Mouse (Mus musculus) cerebellum, postnatal 4 days (tissue): ENCODE results near the gene Gm44973.
A peak's percentile ranks its signal among the peaks of the same experiment; 100 is the strongest.
"Not testable (repeated sequence)": the region's sequence is repeated elsewhere in the genome, so short reads cannot be mapped to it uniquely, and the experiment has no call there.

ENCODE experiments used
- DNase-seq, 2 experiments: peaks; one replicate each; pipeline ENCODE4 v3.0.0; 2022; ENCODE audit warnings: low spot score in 2 of 2, mixed read lengths in 1 of 2

Gm44973 gene

DNA sequence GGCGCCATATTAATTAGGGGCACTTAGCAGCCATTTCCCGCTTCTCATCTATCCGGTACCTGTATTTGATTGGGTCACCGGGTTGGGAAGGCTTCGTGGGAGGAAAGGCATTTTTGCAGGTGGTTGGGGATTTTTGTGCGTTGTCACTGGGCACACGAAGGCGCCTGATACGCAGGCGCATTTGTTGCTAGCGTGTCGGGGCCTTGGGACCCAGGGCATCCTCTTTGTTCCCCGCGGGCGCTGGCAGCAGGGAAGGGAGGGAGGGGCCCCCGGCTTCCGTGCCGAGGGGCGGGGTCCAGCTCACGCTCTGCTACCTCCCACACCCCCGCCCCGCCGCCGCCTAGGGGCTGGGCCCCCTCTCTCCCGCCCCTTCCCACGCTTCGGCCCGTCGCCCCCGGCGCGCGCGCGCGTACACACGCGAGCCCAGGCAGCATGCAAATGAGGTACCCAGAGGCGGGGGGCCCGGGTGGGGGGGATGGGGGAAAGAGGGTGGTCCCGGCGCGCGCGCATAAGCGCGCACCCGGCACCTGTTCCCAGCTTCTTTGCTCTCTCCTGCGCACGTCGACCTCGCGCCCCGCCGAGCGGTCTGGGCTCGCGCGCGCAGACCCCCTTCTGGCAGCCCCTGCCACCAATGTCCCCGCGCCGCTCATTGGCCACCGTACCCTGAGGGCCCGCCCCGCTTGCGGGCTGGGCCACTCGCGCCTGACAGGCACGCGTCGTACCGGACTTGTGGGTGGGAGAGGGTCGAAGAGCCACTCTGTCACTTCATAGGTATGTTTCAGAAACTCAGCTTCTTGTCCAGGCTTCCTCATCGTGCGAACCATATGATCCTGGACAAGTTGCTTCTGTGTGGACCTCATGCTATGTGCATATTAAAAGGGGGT is at the start of gene Gm44973:
Gene Gm44973, plus strand, starts transcription at position 379 of the 884 bp plus-strand sequence.
- DNase-seq = peak; percentile 85 to 93

DNA sequence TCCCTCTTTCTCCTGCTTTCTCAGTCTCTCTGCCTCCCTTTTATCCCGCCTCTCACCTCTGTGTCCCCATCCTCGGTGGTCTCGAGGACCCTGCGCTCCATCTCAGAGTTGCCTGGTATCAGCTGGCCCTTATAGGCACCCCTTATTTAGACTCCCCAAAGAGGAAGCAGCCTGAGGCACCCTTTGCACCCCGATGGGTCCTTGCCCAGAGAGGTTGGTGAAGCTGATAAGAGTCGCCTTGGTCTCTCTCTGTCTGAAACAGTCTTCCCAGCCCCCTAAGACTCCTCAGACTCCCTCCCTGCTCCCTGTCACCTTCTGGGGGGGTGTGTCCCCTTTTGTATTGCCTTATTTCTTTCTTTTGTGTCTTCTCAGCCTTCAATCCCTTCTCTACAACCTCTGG is 44.2 kb upstream of the Gm44973 start, which contains the start of gene Sbk3:
Gene Sbk3, minus strand, starts transcription at position 101 of the 400 bp plus-strand sequence.
- DNase-seq = no peak

DNA sequence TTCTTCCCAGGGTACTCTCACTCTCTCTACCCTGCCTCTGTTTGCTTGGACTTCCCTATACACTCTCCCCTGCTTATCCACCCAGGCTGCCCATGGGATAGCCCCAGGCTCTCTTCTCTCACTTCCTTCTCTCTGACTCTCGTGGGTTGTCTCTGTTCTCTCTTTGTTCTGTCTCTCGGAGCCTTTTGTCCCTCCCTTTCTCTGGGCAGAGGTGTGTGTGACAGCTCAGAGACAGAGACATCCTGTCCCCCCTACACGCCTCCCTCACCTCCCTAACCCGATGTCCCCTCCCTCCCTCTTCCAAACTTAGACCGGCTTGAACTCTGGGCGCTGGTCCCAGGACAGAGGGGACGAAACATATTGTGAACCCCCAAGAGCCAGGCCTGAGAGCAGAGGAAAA is 43.6 kb upstream of the Gm44973 start:
- DNase-seq = no peak

DNA sequence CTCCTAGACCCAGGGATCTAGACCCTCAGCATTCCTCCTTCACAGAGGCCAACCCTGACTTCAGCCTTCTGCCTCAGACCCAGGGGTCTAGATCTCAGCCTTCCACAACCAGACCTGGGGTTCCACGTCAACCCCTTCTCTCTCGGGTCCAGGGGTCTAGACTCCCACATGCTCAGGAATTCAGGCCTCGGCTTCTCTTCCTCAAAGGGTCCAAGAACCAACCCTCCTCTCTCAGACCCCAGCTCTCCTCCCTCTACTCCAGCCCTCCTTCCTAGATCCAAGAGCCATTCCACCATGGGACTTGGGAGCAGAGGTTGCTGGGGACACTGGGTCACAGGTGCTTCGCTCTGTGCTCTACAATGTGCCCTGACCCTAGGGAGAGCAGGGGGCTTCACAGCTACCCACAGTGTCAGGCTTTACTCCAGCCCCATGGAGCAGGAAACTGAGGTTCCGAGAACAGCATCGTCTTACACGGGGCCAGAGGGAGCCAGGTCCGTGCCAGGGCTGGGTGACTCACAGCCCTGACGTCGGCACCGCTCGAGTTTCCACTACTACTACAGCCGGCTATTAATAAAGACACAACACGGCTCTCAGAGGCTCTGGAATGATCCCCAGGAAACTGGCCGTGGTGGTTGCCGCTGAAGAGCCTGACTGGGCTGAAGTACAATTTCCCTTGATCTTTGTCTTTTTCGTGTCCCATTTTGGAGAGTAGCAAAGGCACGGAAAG is 42.8 kb upstream of the Gm44973 start:
- no peak for DNase-seq

DNA sequence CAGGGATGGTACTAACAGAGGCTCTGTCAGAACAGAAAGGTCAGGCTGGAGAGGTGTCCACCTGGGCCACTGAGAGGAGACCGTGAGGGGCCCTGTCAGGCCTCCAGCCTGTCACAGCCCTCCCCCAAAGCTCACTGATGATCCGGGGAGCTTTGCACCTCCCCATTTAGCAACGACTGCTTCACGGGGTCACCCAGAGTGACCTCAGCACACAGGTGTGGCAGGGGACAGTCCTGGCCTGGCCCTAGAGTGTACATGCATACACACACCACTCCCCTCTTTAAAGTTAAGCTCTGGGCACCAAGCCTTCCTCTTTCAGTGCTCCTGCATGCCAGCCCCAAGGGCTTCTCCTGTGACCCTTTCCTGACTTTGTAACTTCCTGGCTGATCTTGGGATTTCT is 39.8 kb upstream of the Gm44973 start:
- DNase-seq = no peak

DNA sequence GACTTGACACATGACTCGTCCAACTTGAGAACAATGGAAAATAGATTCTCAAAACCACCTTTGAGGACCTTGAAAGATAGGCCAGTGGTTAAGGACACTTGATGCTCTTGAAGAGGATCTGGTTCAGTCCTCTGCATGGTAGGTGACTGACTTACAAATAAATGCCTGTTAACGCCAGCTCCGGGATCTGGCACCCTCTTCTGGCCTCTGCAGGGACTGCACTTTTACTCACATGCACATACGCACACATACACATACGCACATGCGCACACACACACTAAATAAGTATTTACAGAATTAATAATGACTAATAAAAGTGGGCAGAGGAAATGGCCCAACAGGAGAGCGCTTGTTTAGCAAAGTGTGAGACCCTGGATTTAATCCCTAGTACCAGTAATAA is 38.5 kb upstream of the Gm44973 start:
- DNase-seq = no peak

DNA sequence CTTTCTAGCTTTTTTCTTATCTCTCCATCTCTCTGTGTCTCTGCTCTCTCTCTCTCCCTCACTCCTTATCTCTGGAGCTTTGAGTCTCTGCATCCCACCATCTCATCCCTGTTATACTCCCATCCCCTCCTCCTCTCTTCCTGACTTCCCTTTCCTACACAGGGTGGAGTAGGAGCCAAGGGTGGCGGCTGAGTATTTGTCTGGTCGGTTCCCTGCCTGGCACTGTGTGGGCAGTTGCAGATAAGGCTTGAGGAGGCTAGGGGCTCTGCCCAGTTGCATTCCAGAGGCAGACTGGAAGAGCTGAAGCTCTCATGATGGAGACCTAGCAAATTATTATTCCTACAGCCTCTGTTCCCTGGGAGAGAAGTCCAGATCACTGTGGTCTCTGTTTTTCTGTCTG is 27.0 kb upstream of the Gm44973 start:
- no peak for DNase-seq

DNA sequence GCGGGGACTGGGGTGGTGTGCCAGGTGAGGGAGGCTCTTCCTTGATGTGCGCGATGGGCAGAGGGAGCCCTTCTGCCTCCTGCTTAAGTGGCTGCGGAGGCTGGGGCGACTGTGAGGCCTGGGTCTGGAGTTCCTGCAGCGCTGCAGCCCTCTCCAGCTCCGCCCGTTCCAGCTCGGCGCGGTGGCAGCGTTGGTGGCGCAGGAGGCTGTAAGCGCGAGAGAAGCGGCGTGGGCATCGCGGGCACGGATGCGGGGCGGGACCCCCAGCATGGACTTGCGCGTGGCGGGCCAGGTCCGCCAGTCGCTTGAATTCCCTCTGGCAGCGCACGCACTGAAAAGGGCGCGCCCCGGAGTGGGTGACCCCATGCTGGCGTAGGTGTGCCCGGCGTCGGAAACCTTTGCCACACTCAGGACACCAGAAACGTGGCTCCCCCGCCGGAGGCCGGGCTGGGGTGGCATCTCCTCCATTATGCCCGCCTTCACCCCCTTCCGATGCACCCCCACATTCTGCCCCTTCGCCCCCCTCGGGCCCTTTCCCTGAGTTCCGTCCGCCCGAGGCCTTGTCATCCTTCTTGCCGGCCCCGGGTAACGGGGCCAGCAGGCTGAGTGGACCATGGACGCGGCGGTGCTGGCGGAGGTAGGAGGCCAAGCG is 21.8 kb upstream of the Gm44973 start:
- DNase-seq = peak in 1 of 2 experiments; percentile 4

DNA sequence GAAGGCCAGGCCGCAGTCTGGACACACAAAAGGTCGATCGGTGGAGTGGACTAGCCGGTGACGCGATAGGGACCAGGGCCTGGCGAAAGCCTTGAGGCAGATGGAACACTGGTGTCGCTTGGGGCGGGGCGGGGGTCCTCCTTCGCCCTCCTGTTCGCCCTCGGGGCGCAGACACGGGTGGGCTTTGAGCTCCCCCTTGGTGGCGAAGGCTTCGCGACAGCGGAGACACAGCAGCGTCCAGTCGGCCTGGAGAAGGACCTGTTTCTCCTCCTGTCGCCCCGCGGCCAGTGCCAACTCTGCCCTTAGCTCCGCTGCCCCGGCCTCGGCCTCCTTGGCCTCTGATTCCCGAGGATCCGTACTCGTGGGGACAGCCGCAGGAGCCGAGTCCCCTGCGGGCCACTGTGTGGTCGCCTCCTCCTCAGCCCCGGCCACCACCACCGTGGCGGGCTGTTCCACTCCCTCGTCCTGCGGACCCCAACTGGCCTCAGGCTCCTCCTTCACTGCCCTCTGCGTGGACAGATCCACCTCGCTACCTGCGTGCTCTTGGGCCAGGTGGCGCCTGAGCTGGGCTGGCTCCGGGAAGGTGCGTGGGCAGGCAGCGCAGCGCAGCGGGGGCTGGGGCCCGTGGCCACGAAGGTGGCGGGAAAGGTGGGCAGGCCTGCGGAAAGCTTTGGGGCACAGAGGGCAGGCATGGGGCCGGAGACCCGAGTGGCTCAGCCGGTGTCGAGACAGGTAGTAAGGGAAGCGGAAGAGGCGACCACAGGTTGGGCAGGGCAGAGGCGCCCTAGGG is 21.1 kb upstream of the Gm44973 start:
- peak in 1 of 2 experiments; percentile 10 for DNase-seq

DNA sequence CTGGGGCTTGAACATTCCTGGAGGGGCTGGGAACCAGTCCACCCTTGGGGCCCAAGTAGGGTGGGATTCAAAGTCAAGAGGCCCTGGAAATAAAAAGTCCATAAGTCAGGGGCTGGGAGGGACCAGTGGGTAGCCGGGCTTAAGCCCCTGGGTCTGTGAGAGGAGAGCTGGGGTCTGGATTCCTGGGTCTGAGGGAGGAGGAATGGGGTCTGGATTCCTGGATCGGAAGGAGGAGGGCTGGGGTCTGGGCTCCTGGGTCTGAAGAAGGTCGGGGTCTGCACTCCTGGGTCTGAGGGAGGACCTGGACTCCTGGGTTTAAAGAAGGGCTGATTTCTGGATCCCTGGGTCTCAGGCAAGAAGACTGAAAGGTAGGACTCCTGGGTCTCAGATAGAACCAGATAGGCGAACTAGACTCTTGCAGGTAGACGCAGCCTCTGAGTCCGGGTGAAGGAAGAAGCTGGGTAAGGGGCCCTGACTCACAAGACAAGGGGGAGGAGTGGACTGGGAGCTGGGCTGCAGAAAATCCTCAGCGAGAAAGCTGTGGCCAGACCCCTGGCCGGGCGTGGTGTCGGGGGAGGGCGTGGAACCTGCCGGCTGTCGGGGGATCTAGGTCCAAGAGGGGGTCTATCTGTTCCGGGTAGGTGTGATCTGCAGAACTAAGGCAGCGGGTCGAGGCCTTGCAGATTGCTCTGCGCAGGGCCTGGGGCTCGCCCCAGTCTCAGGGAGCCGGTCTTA is 19.9 kb upstream of the Gm44973 start:
- DNase-seq = no peak

DNA sequence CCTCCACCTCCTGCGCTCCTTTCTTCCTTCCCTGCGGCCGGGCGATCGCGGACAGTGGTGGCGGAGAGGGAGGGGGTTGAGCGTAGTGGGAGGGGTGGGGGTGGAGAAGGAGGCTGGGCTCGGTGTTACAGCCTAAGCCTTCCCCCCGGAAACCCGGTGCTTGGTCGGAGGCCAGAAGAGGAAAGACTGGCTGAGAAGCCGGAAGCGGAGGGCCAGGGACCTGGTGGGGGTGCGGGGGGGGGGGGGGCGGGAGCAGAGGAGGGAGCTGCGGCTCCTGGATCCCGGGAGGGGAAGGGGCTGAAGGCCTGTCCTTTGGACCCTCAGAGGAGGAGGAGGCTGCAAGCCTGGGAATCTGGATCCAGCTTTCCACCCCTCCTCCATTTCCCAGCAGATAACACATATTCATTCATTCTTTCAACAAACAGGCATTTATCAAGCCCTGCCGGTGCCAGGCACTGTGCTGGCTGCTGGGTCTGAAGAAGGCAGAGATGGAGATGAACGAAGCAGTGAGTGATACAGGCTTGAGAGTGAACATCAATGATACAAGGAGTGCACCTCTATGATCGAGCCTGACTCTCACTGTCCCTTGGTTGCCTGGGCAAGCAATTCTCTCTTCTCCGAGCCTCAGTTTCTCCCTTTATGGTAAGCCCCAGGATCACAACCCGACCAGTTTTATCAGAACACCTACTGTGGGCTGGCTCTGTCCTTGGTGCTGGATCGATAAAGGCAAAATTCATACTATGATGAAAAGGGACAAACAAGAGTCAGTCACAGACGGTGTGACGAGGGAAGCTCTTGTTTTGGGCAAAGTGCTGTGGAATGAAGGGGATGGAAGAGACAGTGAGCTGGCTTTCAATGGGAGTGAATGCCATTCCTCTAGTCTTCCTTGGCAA is 19.0 kb upstream of the Gm44973 start, which contains the start of gene Zfp579:
Gene Zfp579, minus strand, starts transcription at position 156 of the 893 bp plus-strand sequence.
- DNase-seq = peak; percentile 95

DNA sequence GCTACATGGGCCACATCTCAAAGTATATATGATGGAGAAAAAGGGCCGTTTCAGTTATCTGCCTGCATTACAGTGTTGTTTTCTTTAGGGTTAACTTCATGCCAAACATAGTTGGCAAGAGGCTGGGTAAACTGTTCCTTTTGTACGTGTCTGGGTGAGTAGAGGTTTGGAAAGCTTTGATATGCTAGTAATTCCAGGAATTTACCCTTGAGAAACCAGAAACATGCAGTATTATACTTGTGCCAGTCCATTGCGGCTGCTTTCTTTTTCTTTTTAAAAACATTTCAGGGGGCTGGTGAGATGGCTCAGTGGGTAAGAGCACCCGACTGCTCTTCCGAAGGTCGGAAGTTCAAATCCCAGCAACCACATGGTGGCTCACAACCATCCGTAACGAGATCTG is 18.4 kb upstream of the Gm44973 start:
- no peak for DNase-seq

DNA sequence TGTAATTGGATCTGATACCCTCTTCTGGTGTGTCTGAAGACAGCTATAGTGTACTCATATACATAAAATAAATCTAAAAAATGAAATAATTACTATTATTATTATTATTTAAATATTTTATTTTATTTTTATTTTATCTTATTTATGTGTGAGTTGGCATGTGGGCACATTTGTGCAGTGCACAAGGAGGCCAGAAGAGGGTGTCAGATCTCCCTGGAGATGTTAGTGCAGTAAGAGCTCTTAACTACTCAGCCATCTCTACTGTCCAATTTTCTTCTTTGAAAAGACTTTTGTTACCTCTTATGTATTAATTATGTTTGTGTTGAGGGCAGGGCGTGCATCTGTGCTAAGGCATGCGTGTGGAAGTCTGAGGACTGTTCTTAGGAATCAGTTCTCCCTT is 15.4 kb upstream of the Gm44973 start:
- DNase-seq = no peak

DNA sequence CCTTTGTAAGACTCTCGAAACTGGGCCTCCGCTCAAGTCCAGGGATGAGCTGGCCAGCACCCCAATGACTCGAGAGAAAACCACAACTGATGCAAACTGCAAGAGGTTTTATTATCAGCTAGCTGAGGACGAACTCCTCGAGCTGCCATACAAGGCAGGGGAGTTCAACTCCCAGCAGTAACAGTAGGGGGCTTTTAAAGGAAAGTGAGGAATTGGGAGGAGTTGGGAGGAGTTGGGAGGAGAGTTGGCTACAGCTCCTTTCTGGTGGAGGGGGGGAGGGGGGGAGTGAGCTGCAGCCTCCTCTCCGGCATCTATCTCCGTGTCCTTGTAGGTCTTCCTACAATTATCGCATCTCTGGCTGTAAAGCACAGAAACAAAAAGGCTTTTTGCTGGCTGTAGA is 12.4 kb upstream of the Gm44973 start:
- not testable (repeated sequence) for DNase-seq

DNA sequence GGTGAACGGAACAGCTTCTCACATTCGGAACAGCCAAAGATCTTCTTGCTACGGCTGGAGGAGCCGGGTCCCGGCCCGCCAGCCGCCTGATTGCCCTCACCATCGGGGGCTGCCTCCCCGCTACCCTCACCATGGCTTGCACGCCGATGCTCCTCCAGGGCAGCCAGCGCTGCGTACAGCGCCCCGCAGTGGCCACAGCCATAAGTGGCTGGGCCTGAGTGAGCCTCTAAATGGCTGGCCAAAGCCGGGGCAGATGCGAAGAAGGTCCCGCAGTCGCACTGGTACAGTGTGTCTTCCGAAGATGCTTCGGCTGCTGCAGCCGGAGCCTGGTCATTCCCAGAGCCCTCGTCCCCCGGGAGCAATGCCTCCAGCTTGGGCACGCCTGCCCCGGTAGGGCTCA is 7.1 kb upstream of the Gm44973 start:
- no peak for DNase-seq

DNA sequence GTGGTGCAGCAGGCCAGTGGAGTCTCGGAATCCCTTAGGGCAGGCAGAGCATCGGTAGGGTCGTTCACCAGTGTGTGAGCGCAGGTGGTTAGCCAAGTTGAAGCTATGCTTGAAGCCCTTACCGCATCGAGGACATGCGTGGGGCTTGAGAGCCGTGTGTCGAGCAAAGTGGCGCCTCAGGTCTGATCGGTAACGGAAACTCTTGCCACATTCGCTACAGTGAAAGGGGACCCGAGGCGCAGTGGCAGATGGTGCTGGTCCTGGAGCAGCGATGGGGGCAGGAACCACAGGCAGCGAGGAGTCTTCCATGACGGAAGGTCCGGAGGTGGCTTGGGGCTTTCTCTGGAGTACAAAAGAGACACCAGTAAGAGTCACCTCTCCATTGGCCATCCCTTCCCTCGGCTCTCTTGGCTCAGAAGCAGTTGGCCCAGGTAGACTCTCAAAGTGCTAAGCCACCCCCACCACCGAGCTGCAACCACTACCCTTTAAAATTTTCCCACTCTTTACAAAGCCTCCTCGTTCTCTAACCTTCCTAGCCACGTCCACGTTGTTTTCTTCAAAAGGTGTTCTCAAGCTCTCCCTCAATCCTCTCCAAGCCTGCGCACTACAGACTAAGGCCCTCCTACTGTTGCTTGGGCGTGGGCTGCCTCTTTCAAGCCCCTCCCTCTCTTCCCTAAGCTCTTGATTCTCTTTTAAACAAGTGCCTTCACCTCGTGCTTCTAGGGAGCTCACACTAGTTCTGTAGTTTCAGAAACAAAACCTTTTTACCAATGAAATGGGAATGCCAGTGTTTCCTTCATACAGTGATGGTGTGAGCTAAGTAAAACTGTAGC is 2.4 kb upstream of the Gm44973 start:
- no peak for DNase-seq

DNA sequence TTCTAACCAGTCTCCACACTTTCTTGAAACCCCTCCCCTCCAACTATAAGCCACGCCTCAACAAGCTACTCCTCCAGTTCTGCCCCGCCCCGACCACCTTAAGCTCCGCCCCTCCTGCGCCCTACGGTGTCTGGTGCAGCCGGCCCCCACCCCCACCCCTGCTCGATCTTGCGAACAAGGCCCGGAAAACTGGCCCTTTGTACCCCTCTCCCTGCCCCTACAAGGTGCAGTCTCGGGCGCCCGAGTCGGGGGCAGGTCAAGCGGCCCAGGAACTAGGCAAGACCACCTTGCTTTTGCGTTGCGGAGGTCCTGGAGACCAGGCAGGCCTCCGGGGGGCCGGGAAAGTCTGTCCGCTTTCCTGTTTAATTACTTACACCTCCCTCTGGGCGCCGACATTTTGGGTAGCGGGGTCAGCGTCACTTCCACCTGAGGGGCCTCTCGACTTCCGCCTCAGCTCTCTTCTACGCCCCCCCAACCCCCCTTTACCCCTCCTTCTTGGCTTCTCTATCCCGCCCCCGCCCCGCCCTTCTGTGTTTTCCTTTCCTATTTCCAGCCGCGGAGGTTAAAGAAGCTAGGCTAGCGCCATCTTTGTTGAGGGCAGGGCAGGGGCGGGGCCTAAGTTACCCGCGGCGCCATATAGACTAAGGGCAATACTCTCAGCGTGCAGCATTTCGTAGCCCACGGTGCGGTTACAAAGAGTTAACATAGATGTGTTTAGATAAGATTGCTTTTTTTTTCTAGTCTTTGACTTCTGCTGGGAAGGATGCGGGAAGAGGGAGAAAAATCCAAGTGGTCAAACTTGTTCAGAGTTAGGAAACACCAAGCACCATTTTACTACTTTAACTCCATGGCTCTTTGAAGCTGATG is 812 bp upstream of the Gm44973 start, which contains the start of the genes Zfp524 and Fiz1:
Gene Zfp524, plus strand, starts transcription at position 165 of the 867 bp plus-strand sequence.
Gene Fiz1, minus strand, starts transcription at position 447 of the 867 bp plus-strand sequence.
- peak; percentile 94 to 97 for DNase-seq

DNA sequence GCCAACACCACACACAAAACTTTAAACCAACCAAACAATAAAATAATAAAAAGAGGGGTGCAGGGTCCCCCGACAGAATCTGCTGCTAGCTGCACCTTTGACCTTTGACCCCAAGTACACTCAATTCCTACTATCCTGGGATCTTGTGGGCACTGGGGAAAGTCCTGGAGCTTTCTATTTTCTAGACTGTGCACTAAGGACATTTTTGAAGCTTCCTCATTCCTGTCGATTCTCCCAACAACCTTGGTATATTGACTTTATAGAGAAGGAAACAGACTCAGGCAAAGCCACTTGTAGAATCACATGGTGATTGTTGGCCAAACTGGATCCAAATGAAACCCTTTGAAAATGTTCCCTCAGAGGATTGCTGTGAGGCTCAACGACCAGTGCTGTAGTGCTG is 761 bp downstream of the Gm44973 start:
- no peak for DNase-seq
